In the genomic region with DNA sequence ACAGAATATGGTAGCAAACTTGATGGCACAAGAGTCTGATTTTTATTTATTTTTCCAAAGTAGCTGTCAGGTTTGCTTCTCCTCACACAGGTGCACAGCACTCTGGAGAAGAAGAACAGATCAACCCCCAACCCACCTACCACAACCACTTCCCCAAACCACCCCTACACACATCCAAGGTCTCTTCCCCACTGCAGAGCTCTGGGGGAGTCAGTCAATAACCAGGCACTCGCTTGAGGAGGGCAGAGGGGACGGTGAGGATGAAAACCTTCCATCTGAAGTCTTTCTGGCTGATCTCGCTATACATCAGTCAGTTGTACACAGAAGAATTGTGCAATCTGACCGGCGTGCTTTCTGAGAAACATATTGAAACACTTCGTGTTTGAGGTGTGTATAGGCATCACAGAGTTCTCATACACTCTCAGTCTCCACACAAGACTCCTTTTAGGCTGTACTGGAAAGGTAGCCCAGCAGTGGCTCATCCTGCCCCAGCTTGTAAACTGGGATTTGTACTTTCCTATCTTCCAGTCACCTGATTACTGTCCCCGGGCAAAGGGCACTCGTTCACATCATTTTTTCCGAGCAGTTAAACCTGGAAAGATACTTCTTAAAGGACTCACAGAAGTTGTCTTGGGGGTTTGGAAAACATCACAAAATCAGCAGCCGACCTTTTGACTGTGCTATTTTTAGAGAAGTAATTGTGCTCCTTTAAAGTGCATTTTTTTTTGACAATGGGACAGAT, we compare ENCODE assay signal across 11 mouse cellular contexts. TPM values are rescaled to one million over a fixed set of nuclear protein-coding genes. Genes with fewer than 3 reads are reported as not detected.
DNase-seq lines count a peak whose midpoint lies in the region; ATAC-seq and TF ChIP-seq lines count a peak whose summit lies in the region.
"Had no signal": no experiment of that assay in that cellular context is flagged by ENCODE, and none has a peak within 500 bp of the region (broad histone marks: within the 10 kb centered on the region; RNA-seq: fewer than 3 reads in every experiment).

No protein-coding gene starts in this region.

- no peak overlapping the region for H3K4me2 ChIP-seq in liver, postnatal 0 days (ENCODE audit: low read depth, low read length)
- peak overlapping the region; percentile 62; the same call in 1 of the 2 replicates for H3K4me2 ChIP-seq in kidney, postnatal 0 days (ENCODE audit: low read length)
- peak overlapping the region; percentile 21; the same call in 1 of the 2 replicates for H3K4me2 ChIP-seq in stomach, embryonic 16.5 days (ENCODE audit: low read depth, low read length)

- peak overlapping the region; percentile 66; the same call in 1 of the 2 replicates for H3K4me3 ChIP-seq in heart, embryonic 10.5 days
- no peak overlapping the region for H3K4me3 ChIP-seq in liver, adult 2 months (ENCODE audit: insufficient read depth, low read depth, low read length)
- no peak overlapping the region for H3K4me3 ChIP-seq in liver, postnatal 0 days (ENCODE audit: low read depth, low read length)
- no peak overlapping the region for H3K4me3 ChIP-seq in kidney, postnatal 0 days (replicated peaks; ENCODE audit: low read depth, low read length)
- peak overlapping the region; percentile 51 for H3K4me3 ChIP-seq in stomach, embryonic 16.5 days (replicated peaks; ENCODE audit: low read length)

- H3K36me3 ChIP-seq in heart, embryonic 10.5 days, result no peaks in the 10 kb centered on the region
- no peaks in the 10 kb centered on the region for H3K36me3 ChIP-seq in liver, adult 2 months (ENCODE audit: control insufficient read depth, insufficient read depth, low read length)
- H3K36me3 ChIP-seq in liver, postnatal 0 days (replicated peaks; ENCODE audit: insufficient read depth, low read length), result no peaks in the 10 kb centered on the region
- H3K36me3 ChIP-seq in kidney, postnatal 0 days (ENCODE audit: insufficient read depth, low read length), result no peaks in the 10 kb centered on the region
- H3K36me3 ChIP-seq in stomach, embryonic 16.5 days (ENCODE audit: control insufficient read depth, insufficient read depth, low read length), result no peaks in the 10 kb centered on the region
- H3K36me3 ChIP-seq: forebrain, embryonic 12.5 days had no signal

- no peak overlapping the region for H3K9ac ChIP-seq in liver, adult 2 months (ENCODE audit: low read depth, low read length)
- H3K9ac ChIP-seq in liver, postnatal 0 days (replicated peaks), result no peak overlapping the region
- no peak overlapping the region for H3K9ac ChIP-seq in kidney, postnatal 0 days (ENCODE audit: low read depth, low read length)
- peak overlapping the region; percentile 21; the same call in 1 of the 2 replicates for H3K9ac ChIP-seq in stomach, embryonic 16.5 days (ENCODE audit: low read length)

- no peak overlapping the region for H3K27ac ChIP-seq in heart, embryonic 10.5 days
- no peak overlapping the region for H3K27ac ChIP-seq in liver, adult 2 months (replicated peaks; ENCODE audit: insufficient read depth, low read depth, low read length)
- H3K27ac ChIP-seq in liver, postnatal 0 days (ENCODE audit: low read depth), result no peak overlapping the region
- no peak overlapping the region for H3K27ac ChIP-seq in kidney, postnatal 0 days
- H3K27ac ChIP-seq in stomach, embryonic 16.5 days (ENCODE audit: low read length), result no peak overlapping the region
- H3K27ac ChIP-seq: forebrain, embryonic 12.5 days had no signal

- H3K79me2 ChIP-seq in liver, adult 2 months (ENCODE audit: control insufficient read depth, insufficient read depth, low read length), result no peaks in the 10 kb centered on the region

- no peak for TF ChIP-seq EP300 in liver, postnatal 0 days (IDR thresholded peaks at IDR 0.05; ENCODE audit: low read depth)

- TF ChIP-seq POLR2A in liver, adult 2 months (IDR thresholded peaks at IDR 0.05; ENCODE audit: extremely low read depth, insufficient read depth, low read length), result no peak

- ATAC-seq in liver, postnatal 0 days, result no peak
- ATAC-seq in kidney, postnatal 0 days (replicated peaks; ENCODE audit: low FRiP score, low read depth), result no peak
- no peak for ATAC-seq in stomach, embryonic 16.5 days (ENCODE audit: insufficient read depth, low FRiP score)

- peaks cover 16% of the 10 kb centered on the region; the same call in 1 of the 2 replicates for H3K4me1 ChIP-seq in heart, embryonic 10.5 days
- H3K4me1 ChIP-seq in liver, adult 2 months (ENCODE audit: control insufficient read depth, insufficient read depth, low read length), result no peaks in the 10 kb centered on the region
- no peaks in the 10 kb centered on the region for H3K4me1 ChIP-seq in liver, postnatal 0 days (ENCODE audit: insufficient read depth)
- H3K4me1 ChIP-seq in kidney, postnatal 0 days (replicated peaks; ENCODE audit: insufficient read depth, low read length), result 0 out of 2 replicates have a peak, but pooled peaks cover 4% of the 10 kb centered on the region
- H3K4me1 ChIP-seq in stomach, embryonic 16.5 days (ENCODE audit: control insufficient read depth, insufficient read depth, low read length), result 0 out of 2 replicates have a peak, but pooled peaks cover 9% of the 10 kb centered on the region

- DNase-seq in heart, embryonic 10.5 days (ENCODE audit: low spot score), result no peak
- DNase-seq in heart, postnatal 10 days, result no peak
- DNase-seq in liver, adult 2 months (ENCODE audit: extremely low read depth, low read depth, low spot score), result peak; percentile 12
- DNase-seq in liver, postnatal 0 days, result no peak
- DNase-seq in kidney, postnatal 0 days (ENCODE audit: low spot score), result no peak
- no peak for DNase-seq in ovary, postnatal 10 days (ENCODE audit: low spot score)
- DNase-seq in adrenal gland, adult 18-20 months (ENCODE audit: low spot score in 2 of 2), result no peak
- DNase-seq: B cell, adult 2 months; thymus, adult 18-20 months had no signal

- no peaks in the 10 kb centered on the region for H3K9me3 ChIP-seq in heart, embryonic 10.5 days
- H3K9me3 ChIP-seq in liver, postnatal 0 days (ENCODE audit: low read length), result no peaks in the 10 kb centered on the region
- no peaks in the 10 kb centered on the region for H3K9me3 ChIP-seq in kidney, postnatal 0 days (replicated peaks; ENCODE audit: low read length)
- no peaks in the 10 kb centered on the region for H3K9me3 ChIP-seq in stomach, embryonic 16.5 days (replicated peaks; ENCODE audit: control insufficient read depth, low read length)
- H3K9me3 ChIP-seq: forebrain, embryonic 12.5 days had no signal

- WGBS in heart, embryonic 10.5 days, result 38% methylated on average over 10 of the region's 10 CpGs
- WGBS in liver, adult 2 months, result 27% methylated on average over 10 of the region's 10 CpGs
- 35% methylated on average over 10 of the region's 10 CpGs for WGBS in liver, postnatal 0 days (ENCODE audit: insufficient replicate concordance)
- 44% methylated on average over 10 of the region's 10 CpGs for WGBS in kidney, postnatal 0 days
- WGBS in stomach, embryonic 16.5 days, result 43% methylated on average over 10 of the region's 10 CpGs

- no peak for TF ChIP-seq CTCF in liver, adult 2 months (IDR thresholded peaks at IDR 0.05; ENCODE audit: low read depth, low read length)
- no peak for TF ChIP-seq CTCF in liver, postnatal 0 days (IDR thresholded peaks at IDR 0.05; ENCODE audit: low read depth)
- TF ChIP-seq CTCF in kidney, postnatal 0 days (IDR thresholded peaks at IDR 0.05; ENCODE audit: low read depth), result no peak

- intact Hi-C loops in heart, postnatal 10 days (cut with DNase I), result no loop called here

- H3K27me3 ChIP-seq in heart, embryonic 10.5 days (ENCODE audit: insufficient read depth, poor library complexity, severe bottlenecking), result peaks cover 6% of the 10 kb centered on the region; the same call in 1 of the 2 replicates
- peaks cover 7% of the 10 kb centered on the region; the same call in 1 of the 2 replicates for H3K27me3 ChIP-seq in liver, adult 2 months (ENCODE audit: control insufficient read depth, insufficient read depth, low read length)
- peaks cover 11% of the 10 kb centered on the region; the same call in 1 of the 2 replicates for H3K27me3 ChIP-seq in liver, postnatal 0 days (ENCODE audit: insufficient read depth, low read length)
- no peaks in the 10 kb centered on the region for H3K27me3 ChIP-seq in kidney, postnatal 0 days (ENCODE audit: insufficient read depth, low read length)
- no peaks in the 10 kb centered on the region for H3K27me3 ChIP-seq in stomach, embryonic 16.5 days (ENCODE audit: control insufficient read depth, insufficient read depth, low read length)

RNA-seq across cellular contexts. Expression of a gene that starts 0.8 kb away (rescaled TPM):
- 1.8 TPM in 2 replicates for polyA plus RNA-seq in heart, embryonic 10.5 days (2016; fragmentation: Nextera tagmentation; extraction: Ambion mirVana)
- 1 to 10 TPM; 7.2 TPM for total RNA-seq in heart, postnatal 10 days (2021)
- 0.37 and 0.40 TPM in 2 replicates for total RNA-seq in liver, adult 2 months (2014; rRNA removed)
- 0.06 and 0.10 TPM in 2 replicates for polyA plus RNA-seq in liver, adult 2 months (2012; rRNA removed)
- 0.04 and 0.06 TPM in 2 replicates for polyA plus RNA-seq in liver, postnatal 0 days (2015; fragmentation: Nextera tagmentation; extraction: Ambion mirVana)
- 3.5 and 3.7 TPM in 2 replicates for polyA plus RNA-seq in kidney, postnatal 0 days (2015; fragmentation: Nextera tagmentation; extraction: Ambion mirVana)
- polyA plus RNA-seq in stomach, embryonic 16.5 days (2015; fragmentation: Nextera tagmentation; extraction: Ambion mirVana), result 15.6 and 15.8 TPM in 2 replicates
- 1 to 10 TPM; 3.0 to 3.5 TPM for total RNA-seq in adrenal gland, adult 18-20 months (2021)

Comparison
In these comparisons a context has a peak if more than half of its experiments do, and no peak if none do; other contexts are left out.
1. H3K4me3 ChIP-seq: peak in heart, embryonic 10.5 days (single experiment) and stomach, embryonic 16.5 days (single experiment); none in liver, adult 2 months (single experiment), liver, postnatal 0 days (single experiment) and kidney, postnatal 0 days (single experiment).